Mouse (Mus musculus) mesoderm, embryonic 11.5 days (tissue): ENCODE results near the gene Iqsec3.

ENCODE experiments used
- DNase-seq: peaks from one replicate; pipeline ENCODE4 v3.0.0-alpha.2; 2012; ENCODE audit warnings: low read depth, low spot score

The Iqsec3 gene

DNA sequence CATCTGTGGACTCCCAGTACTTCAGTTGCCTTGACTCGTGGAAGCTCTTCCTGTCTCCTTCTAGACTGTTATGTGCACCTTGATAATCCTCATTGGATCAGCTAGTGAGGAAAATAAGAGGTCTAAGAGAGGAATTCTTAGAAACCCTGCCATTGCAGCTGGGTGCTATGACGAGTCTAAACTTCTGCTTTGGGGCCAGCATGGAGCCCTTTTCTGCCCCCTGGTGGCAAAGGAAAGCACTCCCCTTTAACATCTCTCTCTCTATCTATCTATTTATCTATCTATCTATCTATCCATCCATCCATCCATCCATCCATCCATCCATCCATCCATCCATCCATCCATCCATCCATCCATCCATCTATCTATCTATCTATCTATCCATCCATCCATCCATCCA lies 106.9 kb downstream of the Iqsec3 start:
- peak; percentile 41 for DNase-seq

DNA sequence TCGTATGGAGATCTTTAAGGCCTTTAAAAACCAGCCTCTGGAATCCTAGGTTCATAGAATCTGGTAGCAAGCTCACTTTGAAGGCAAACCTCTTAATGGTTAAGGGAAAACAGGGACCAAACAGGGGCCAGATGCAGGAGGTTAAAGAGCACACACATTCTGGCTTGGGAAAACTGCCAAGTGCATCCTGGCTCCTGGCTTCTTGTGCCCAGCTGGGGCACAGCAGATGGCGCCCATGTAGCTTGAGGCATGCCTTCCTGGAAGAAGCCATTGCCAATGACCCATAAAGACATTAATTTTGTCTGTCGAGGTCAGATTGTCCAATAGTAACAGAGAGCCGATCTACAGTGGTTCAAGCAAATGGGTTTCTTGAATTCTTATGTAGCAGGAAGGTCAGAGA lies 109.5 kb downstream of the Iqsec3 start:
- DNase-seq = no peak

DNA sequence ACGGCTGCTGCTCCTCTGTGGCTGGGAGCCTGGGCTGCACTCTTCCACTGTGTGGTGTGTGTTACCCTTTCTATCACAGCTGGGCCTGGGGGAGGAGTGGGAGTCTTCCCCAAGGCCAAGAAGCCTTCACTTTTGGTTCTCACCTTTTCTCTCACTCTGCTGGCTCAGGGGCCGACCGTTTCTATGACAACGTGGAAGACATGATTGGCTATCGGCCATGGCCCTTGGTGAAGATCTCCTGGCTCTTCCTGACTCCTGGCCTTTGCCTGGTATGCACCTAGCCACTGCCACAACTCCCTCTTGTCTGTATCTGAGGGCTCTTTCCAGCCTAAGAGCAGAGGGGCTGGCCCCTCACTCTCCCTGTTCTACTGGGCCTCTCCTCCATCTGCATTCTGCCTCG lies 110.4 kb downstream of the Iqsec3 start:
- no peak for DNase-seq

DNA sequence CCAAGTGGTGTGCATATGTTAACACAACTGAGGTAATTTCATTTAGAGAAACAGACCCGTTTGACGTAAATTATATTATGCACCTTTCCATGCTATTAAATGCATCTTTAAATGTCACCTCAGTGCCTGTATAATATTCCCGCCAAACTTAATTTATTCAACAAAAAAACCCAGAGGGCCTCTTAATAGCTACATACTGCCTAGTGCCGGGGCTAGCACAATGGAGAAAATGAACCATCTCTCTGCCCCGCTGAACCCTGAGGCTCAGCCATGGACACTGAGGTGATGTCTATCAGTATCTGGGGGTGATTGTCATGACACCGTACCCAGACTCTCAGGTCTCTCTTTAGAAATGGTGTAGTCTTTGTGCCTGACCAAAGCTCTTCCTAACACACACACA lies 116.2 kb downstream of the Iqsec3 start:
- no peak for DNase-seq

DNA sequence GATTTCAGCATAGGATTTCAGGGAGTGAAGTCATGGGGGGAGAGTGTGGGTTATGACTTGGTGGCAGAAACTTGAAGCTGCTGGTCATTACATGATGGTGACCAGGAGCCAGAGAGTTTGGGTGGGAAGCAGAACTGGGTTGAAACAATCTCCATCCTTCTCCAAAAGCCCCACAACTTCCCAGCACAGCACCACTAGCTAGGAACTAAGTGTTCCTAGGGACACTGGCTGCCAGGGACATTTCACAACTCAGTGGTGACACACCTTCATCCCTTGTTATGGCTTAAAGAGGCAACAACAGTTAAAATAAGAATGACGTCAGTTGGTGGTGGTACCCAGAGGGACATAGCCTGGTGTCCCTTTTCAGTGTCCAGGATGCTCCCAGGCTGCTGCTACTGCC lies 117.4 kb downstream of the Iqsec3 start:
- no peak for DNase-seq

DNA sequence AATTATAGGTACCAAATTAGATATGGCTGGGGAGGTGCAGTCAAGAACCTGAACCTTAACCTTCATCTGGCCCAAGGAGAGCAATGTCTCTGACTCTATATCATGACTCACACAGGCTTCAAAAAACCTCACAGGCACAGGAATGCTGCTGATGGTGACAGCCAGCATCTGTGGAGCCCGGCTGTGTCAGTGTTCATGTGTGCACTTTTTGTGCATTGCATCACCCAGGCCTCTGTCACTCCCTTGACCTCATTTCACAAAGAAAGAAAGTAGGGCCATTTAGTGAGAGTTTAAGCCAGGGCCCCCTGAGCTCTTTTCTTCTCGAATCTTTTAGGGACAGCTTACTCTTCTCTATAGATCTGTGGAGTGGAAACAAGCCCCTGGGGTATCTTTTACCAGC lies 121.2 kb downstream of the Iqsec3 start:
- no peak for DNase-seq

DNA sequence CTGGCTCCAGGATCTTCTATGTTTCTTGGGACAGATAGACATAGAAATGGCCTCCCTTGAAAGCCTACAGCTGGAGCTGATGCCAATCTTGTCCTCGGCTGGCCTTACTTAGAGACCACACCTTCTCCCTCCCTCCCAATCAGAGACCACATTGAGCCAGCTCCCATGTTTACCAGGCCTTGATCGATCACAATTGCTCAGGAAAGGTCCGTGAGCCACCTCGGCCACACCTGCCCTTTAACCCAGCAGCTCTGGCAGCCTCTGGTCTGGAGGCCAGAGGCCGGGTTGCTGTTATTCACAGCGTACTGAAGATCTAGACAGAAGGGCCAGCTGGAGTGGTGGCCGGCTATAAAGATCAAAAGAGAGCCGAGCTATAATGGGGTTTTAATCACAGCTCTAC lies 127.0 kb downstream of the Iqsec3 start:
- no peak for DNase-seq

DNA sequence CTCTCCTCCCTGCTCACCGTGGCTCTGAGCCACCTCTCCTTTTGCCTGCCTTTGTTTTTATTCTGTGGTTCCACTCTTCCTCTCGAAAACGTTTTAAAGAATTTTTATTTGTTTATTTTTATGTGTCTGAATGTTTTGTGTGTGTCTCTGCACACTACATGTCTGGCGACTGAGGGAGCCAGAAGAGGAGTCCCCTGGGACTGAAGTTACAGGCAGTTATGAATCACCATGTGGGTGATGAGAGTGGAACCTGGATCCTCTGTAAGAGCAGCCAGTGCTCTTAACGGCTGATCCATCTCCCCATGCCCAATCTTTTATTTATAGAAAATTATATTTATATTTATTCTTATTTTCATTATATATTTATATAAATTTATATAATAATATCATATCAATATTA lies 129.1 kb downstream of the Iqsec3 start:
- no peak for DNase-seq

DNA sequence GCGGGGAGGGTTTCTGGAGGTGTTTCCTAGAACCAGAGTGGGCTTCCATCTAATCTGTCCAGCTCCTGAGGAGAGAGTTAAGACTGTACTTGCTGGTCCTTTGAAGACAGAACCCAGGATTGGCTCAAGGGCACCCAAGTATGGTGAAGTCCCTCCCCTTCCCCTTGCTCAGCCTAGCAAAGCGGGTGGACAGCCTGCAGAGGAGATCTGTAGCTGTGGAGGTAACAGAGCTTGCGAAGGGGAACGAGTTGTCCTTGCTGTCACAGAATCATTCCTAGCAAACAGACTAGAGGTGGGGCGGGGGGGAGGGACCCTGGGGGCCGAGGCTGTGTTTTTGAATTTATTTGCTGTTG lies 129.7 kb downstream of the Iqsec3 start:
- DNase-seq = no peak

DNA sequence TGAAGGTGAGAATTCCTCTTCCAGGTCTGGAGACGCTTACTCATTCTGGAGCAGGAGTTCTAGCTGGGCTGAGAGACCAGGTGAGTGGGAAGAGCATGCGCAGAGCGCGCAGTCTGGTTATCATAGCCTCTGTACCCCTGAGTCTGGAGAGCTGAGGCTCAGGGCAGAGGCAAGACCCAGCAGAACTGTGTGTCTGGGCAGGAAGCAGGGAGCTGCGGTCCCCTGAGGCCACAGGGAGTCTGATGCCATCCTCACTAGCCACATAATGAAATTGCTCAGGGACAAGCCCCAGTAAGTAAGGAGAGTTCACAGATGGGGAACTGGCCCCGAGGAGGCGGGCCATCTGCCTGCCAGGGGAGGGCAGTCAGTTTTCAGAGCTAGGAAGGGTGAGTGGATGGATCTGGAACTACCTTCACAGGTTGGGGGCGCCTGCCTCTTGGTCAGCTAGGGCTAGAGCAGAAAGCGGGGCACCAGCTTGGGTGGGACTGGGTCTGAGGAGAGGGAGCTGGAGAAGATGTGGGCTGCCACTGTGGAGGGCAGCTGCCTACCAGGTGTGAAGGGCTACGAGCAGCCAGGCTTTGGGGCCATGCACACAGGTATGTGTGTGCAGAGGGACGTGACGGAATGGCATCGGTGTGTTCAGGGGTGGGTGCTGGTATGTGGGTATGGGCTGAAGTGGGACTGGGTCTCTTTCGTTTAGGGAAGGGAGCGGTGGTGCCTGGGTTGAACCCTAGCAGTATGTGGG lies 130.3 kb downstream of the Iqsec3 start, which contains the start of gene Slc6a12:
Slc6a12 (plus strand) TSS at position 51 of the 745 bp plus-strand sequence.
- no peak for DNase-seq

DNA sequence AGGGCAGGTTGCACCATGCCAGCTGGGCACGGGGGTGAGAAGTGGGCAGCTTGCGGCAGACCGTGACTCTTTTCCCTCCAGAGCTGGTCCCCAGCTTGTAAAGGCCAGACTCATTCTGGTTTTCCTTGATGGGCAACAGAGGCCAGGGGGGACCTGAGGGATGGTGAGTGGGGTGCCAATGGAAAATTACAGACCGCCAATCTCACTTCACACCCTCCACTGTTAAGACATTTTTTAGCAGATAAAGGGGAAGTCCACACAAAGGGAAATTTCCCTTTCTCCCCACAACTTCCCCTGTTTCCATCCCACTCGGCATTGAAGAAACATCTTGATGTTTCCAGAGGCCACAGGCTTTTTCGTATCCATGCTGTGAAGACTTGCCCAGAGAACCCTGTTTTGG lies 131.8 kb downstream of the Iqsec3 start:
- no peak for DNase-seq

DNA sequence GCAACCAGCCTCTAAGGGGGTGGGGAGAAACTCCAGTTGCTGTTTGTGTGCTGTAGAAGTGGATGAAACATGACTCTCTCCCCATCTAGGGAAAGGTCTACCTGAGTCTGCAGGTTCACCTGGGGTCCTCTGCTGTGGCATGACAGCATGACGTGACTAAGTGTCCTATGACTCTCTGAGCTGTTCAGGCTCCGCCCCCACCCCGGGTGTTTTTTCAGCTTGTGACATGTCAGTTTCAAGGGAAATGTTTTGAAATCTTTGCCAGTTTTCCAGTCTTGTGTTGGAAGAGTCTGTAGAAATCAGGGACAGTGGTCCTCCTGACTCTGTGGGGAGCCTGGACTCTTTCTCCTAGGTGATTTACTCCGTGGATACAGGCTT lies 135.0 kb downstream of the Iqsec3 start:
- no peak for DNase-seq

DNA sequence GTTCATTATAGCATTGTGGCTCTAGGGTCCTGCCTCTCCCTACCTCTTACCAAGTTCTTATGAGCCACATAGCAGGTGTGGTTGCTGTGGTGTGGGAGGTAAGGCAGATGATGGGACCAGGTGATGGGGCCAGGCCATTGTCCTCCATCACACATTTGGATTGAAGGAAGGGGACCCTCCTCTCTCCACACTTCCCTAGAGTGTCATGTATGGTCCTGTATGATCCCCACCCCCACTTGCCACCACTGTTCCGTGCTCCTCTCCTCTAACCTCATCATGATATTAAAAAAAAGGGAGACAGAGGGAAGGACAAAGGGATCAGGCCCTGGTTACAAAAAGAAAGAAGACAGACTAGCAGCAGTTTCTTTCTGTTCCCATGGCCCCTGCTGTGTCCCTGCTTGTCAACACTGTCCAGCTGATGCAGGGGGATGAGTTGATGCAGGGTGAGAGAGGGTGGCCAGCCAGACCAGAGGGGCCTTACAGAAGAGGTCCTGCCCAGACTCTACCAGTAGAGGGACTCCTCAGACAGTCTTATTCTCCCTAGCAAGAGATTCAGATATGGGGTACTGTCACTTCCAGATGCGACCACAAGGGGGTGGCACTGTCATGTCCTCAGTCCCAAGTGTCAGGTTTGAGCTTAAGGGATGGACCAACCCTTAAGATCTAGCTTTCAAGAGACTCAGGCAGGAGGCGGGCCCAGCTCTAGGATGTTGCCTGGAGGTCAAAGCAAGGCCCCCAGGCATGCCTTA lies 135.5 kb downstream of the Iqsec3 start:
- peak; percentile 93 for DNase-seq

DNA sequence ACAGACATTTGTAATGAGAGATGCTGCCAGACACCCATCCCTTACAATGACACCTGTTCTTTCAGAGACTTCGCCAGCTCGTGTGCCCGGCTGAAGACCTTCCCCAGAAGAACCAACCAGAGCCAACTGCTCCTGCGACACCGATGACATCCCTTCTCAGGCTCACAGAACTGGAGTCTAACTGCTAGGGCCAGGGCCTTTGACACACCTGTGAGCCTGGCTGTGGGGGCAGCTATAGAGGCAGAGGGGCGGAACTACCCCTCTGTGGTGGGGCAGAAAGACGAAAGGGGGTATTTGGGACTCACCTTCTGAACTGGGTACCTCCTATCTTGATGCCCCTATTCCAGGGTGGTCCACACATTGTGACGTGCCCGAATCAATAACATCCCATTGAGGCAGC lies 136.2 kb downstream of the Iqsec3 start:
- DNase-seq = no peak

DNA sequence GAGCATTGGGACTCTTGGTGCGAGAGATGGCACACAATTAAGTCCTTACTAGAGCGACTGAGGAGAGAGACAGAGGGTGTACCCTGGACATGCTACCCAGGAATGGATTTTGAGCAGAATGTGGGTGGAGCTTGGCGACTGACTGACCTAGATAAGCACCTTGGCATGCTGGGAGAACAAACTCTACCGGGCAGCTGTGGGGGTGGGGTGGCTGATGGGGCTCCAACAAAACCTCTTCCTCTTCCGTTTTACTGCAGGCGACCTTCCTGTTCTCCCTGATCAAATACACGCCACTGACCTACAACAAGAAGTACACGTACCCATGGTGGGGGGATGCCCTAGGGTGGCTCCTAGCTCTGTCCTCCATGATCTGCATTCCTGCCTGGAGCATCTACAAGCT lies 136.9 kb downstream of the Iqsec3 start:
- DNase-seq = no peak

DNA sequence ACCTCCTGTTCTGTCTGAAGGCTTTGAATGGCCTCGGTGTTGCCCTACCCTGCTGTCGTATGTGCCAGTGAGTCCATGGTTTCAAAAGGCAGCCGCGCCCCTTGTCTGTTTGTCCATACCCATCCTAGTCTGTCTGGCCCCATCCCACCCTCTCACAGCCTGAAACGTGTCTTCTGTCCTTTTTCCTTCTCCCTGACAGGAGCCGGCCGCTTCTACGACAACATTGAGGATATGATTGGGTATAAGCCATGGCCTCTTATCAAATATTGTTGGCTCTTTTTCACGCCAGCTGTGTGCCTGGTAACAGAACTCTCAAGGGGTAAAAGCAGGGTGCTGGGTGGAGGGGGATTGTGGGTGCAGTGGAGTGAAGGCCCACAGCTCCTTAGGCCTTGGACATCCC lies 137.6 kb downstream of the Iqsec3 start:
- no peak for DNase-seq

DNA sequence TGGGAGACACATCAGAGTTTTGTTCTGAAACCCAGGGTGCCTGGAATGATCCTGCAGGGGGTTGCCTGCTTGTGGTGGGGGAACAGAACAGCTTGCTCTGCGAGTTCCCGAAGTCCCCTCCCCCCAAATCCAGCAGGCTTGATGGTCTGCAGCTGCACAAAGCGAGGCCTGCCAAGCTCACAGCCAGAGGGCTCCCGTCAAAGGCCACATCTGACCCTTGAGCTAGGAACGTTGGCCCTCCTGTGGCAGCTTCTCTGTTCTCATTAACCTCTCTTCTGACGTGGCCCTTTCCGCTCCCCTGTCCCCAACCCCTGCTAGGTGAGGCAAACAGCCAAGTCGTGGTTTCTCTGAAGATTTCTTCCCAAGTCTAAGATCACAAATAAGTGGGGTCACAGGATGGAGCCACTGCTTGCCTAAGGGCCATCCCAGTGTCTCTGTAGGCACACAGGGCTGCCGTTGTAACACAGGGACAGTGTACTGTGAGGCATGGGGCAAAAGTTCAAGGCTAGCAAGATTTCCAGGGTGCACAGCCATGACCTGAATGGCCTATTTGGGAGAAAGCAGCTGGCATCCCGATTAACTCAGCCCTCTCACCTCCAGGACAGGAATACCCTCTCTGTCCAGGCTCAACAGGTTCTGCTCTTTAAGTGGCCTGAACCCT lies 143.5 kb downstream of the Iqsec3 start:
- DNase-seq = peak; percentile 50

DNA sequence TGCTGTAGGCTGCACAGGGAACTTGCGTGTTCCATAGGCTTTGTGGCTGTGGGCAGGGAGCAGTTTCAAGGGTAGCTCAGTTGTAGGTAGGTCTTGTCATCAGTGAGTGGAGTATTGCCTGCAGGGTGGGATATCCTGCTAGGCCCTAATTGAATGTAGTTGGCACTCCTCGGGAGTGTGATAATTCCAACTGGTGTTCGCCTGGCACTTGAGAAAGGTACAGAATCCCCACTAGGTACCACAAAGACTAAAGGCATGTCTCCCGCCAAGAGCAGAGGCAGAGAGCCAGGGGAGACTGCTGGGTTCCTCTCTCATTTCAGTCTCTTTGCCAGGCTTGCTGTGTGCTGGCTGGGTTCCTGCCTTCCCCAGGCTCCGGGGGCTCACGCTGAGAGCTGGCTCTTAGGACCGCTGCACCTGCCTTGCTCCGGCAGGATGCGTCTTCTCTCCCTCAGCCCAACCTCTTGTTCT lies 145.0 kb downstream of the Iqsec3 start:
- DNase-seq = no peak

DNA sequence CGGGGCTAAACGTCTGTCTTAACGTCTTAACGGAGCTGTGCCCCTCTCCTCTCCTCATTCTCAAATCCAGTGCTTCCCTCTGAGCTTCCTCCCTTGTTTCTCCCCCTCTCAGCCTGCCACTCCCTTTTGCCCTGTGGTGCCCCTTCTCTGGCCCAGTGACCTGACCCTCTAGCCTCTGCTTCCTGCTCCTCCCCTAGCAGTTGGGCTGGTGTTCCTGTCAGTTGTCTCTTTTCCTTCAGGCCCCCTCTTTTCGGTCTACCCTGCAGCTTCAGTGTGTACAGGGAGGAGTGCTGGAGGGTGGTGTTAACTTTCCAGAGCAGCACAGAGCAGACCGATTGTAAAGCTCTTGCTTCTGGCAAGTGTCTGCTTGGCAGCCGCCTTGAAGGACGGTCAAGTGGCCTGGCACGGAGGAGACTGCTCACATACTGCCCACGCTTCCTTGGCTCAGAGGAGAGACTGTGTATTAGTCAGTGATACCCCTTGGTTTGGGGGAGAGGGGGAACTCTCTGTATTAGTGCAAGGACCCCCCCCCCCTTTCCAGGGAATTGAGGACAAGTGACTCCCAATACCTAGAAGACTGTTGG lies 146.9 kb downstream of the Iqsec3 start:
- DNase-seq = no peak

DNA sequence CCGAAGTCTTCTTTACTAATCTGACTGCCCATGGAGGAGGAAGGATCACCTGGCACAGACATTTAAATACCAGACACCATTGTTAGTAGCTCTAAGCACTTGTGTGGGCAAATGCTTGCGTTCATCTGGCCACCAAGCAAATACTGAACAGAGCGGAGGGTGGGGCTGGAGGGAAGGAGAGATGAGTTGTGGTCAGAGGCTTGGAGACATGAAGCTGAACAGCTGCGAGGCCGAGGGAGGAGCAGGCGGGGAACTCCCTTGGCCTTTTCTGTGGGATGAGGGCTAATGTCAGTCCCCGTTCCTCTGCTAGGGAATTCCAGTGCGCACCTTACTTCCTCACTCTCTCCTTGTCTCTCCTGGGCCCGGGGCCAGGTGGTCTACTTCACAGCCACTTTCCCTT lies 147.7 kb downstream of the Iqsec3 start:
- DNase-seq = no peak

DNA sequence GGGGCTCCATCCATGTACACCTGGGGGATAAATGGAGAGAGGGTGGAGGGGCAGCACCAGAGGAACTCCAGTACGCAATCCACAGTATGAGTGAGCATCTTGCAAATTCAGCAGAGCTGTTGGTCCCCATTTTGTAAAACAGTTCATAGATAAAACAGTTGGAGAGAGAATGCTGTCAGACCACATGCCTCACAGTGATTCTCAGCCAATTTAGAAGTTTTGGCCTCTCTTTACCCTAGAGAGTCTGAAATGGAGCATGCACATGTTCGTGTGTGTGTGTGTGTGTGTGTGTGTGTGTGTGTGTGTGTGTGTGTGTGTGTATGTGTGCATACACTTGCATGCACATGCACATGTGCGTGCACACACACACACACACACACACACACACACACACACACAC lies 148.2 kb downstream of the Iqsec3 start:
- DNase-seq = no peak
